Mouse (Mus musculus): ENCODE results near the gene Ppp4r3b.

The Ppp4r3b gene

GRCm38 (mm10) chr11:29238551-29238950 lies 65.9 kb downstream of the Ppp4r3b start:
- DNase-seq: no peak

GRCm38 (mm10) chr11:29239353-29239752 lies 66.7 kb downstream of the Ppp4r3b start:
- no peak for DNase-seq

GRCm38 (mm10) chr11:29241961-29242360 lies 69.3 kb downstream of the Ppp4r3b start:
- no peak for DNase-seq

GRCm38 (mm10) chr11:29245988-29246387 lies 73.3 kb downstream of the Ppp4r3b start:
- no peak for DNase-seq

GRCm38 (mm10) chr11:29246883-29247650 lies 74.4 kb downstream of the Ppp4r3b start, which contains the start of gene Cfap36:
Gene Cfap36, minus strand, starts transcription at chr11:29247409.
- peak; percentile 95 to 98 for DNase-seq

GRCm38 (mm10) chr11:29247725-29248124 lies 75.0 kb downstream of the Ppp4r3b start:
- no peak for DNase-seq

GRCm38 (mm10) chr11:29248386-29248785 lies 75.7 kb downstream of the Ppp4r3b start:
- no peak for DNase-seq

- no peak for DNase-seq
Observed at GRCm38 (mm10) chr11:29254643-29255042, 82.0 kb downstream of the Ppp4r3b start.

- peak; percentile 41 to 66 for DNase-seq
Observed at GRCm38 (mm10) chr11:29267824-29268223, 95.1 kb downstream of the Ppp4r3b start.
